8 mouse cellular contexts compared by ENCODE assay signal in the genomic region with DNA sequence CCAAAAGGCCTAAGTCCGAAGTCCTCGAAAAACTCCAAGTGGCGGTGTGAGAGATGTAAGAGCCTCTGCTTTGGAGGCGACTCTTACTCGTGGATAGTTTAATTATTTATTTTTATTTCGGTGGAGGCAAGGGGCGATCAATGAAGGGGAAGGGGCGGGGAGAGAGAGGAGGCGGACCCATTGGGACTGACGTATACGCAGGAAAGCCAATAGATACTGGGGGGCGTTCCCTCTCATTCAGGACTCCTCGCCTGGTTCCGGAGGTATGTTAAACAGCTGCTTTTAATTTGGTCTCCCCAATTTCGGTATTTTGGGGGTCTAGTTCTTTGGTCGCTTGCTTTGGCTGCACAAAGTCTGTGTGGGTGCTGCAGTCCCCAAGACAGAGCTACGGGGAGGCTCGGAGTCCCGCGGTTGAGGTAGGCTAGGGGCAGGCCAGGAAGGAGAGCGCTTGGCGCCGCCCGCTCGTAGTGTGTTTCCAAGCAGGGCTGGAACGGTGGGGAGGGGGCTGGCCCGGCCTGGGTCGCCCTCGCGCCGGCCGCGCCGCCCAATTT. TPM values are rescaled to one million over a fixed set of nuclear protein-coding genes. Genes with fewer than 3 reads are reported as not detected.
DNase-seq lines count a peak whose midpoint lies in the region; ATAC-seq and TF ChIP-seq lines count a peak whose summit lies in the region.

A gene (plus strand): TSS at position 240 of the 551 bp plus-strand sequence.

- peak within 1 kb of the TSS; percentile 95 for H3K4me2 ChIP-seq in forebrain, embryonic 11.5 days (ENCODE audit: low read depth, low read length, severe bottlenecking)
- peak within 1 kb of the TSS; percentile 96 for H3K4me2 ChIP-seq in heart, postnatal 0 days (ENCODE audit: low read depth, low read length)
- H3K4me2 ChIP-seq in liver, embryonic 14.5 days (ENCODE audit: low read depth) = peak within 1 kb of the TSS; percentile 97
- peak within 1 kb of the TSS; percentile 64 for H3K4me2 ChIP-seq in stomach, embryonic 16.5 days (ENCODE audit: low read depth, low read length)

- no peaks in the 10 kb centered on the region for H3K9me3 ChIP-seq in forebrain, embryonic 11.5 days (ENCODE audit: control insufficient read depth, low read length)
- H3K9me3 ChIP-seq in heart, postnatal 0 days (replicated peaks; ENCODE audit: control insufficient read depth, low read length) = no peaks in the 10 kb centered on the region
- H3K9me3 ChIP-seq in liver, embryonic 14.5 days (ENCODE audit: control insufficient read depth, low read length) = no peaks in the 10 kb centered on the region
- no peaks in the 10 kb centered on the region for H3K9me3 ChIP-seq in stomach, embryonic 16.5 days (replicated peaks; ENCODE audit: control insufficient read depth, low read length)

- DNase-seq in CD8-positive naive resting alpha-beta T cell, adult 2 months (ENCODE audit: low read depth in 2 of 2, low spot score in 2 of 2) = peak; percentile 54 to 67
- DNase-seq in forebrain, embryonic 11.5 days (ENCODE audit: low spot score) = peak; percentile 83
- peak; percentile 84 for DNase-seq in heart, postnatal 0 days (ENCODE audit: low spot score)
- DNase-seq in kidney, postnatal 36 days = peak; percentile 86 to 89
- peak; percentile 71 to 73 (median 72) for DNase-seq in liver, embryonic 14.5 days (ENCODE audit: low read depth in 3 of 3, low spot score in 3 of 3)
- DNase-seq in neural tube, embryonic 10.5 days (ENCODE audit: extremely low spot score, low spot score) = peak; percentile 84

- WGBS in forebrain, embryonic 11.5 days = under 1% methylated on average over 34 of the region's 34 CpGs
- WGBS in heart, postnatal 0 days = under 1% methylated on average over 33 of the region's 34 CpGs
- under 1% methylated on average over 34 of the region's 34 CpGs for WGBS in liver, embryonic 14.5 days (ENCODE audit: insufficient replicate concordance)
- WGBS in stomach, embryonic 16.5 days = under 1% methylated on average over 34 of the region's 34 CpGs

- peak within 1 kb of the TSS; percentile 99 for H3K4me3 ChIP-seq in brown adipose tissue, adult 24 weeks (ENCODE audit: insufficient read depth, low read depth, low read length)
- peak within 1 kb of the TSS; percentile 88 for H3K4me3 ChIP-seq in forebrain, embryonic 11.5 days (ENCODE audit: low read depth, low read length)
- H3K4me3 ChIP-seq in heart, postnatal 0 days (ENCODE audit: low read depth, low read length) = peak within 1 kb of the TSS; percentile 88
- peak within 1 kb of the TSS; percentile 92 to 94 for H3K4me3 ChIP-seq in liver, embryonic 14.5 days (ENCODE audit: insufficient read depth in 1 of 2, low read depth in 2 of 2, low read length in 2 of 2)
- peak within 1 kb of the TSS; percentile 99 for H3K4me3 ChIP-seq in stomach, embryonic 16.5 days (replicated peaks; ENCODE audit: low read length)

- TF ChIP-seq EP300 in heart, postnatal 0 days (IDR thresholded peaks at IDR 0.05; ENCODE audit: low read depth) = no peak
- TF ChIP-seq EP300 in liver, embryonic 14.5 days (IDR thresholded peaks at IDR 0.05; ENCODE audit: low read depth) = no peak

- no peaks in the 10 kb centered on the region for H3K27me3 ChIP-seq in forebrain, embryonic 11.5 days (ENCODE audit: control insufficient read depth, insufficient read depth, low read length)
- H3K27me3 ChIP-seq in heart, postnatal 0 days (ENCODE audit: control insufficient read depth, insufficient read depth, low read length) = no peaks in the 10 kb centered on the region
- H3K27me3 ChIP-seq in liver, embryonic 14.5 days (ENCODE audit: control insufficient read depth, insufficient read depth, low read length) = no peaks in the 10 kb centered on the region
- no peaks in the 10 kb centered on the region for H3K27me3 ChIP-seq in stomach, embryonic 16.5 days (ENCODE audit: control insufficient read depth, insufficient read depth, low read length)

- no peak for TF ChIP-seq CTCF in heart, postnatal 0 days (IDR thresholded peaks at IDR 0.05; ENCODE audit: low read depth)
- TF ChIP-seq CTCF in liver, embryonic 14.5 days (IDR thresholded peaks at IDR 0.05; ENCODE audit: low read depth) = no peak

- H3K36me3 ChIP-seq in forebrain, embryonic 11.5 days (ENCODE audit: control insufficient read depth, insufficient read depth, low read length) = no peaks in the 10 kb centered on the region
- no peaks in the 10 kb centered on the region for H3K36me3 ChIP-seq in heart, postnatal 0 days (replicated peaks; ENCODE audit: control insufficient read depth, insufficient read depth, low read length)
- H3K36me3 ChIP-seq in liver, embryonic 14.5 days (replicated peaks; ENCODE audit: control insufficient read depth, insufficient read depth, low read depth) = no peaks in the 10 kb centered on the region
- H3K36me3 ChIP-seq in stomach, embryonic 16.5 days (ENCODE audit: control insufficient read depth, insufficient read depth, low read length) = no peaks in the 10 kb centered on the region

- no peak for ATAC-seq in forebrain, embryonic 11.5 days (replicated peaks; ENCODE audit: low FRiP score)
- ATAC-seq in heart, postnatal 0 days (ENCODE audit: insufficient read depth, low read depth) = no peak
- ATAC-seq in liver, embryonic 14.5 days (ENCODE audit: insufficient read depth) = no peak
- ATAC-seq in stomach, embryonic 16.5 days (ENCODE audit: insufficient read depth, low FRiP score) = no peak

- peaks cover 3% of the 10 kb centered on the region; the same call in 1 of the 2 replicates for H3K4me1 ChIP-seq in brown adipose tissue, adult 24 weeks (ENCODE audit: control insufficient read depth, insufficient read depth, insufficient read length, low read length)
- no peaks in the 10 kb centered on the region; the same call in 1 of the 2 replicates for H3K4me1 ChIP-seq in forebrain, embryonic 11.5 days (replicated peaks; ENCODE audit: control insufficient read depth, insufficient read depth, low read length)
- H3K4me1 ChIP-seq in heart, postnatal 0 days (ENCODE audit: control insufficient read depth, insufficient read depth) = peaks cover 11% of the 10 kb centered on the region
- H3K4me1 ChIP-seq in liver, embryonic 14.5 days (replicated peaks; ENCODE audit: control insufficient read depth in 2 of 2, insufficient read depth in 2 of 2, low read length in 1 of 2) = peaks cover 23 to 32% of the 10 kb centered on the region in 2 experiments
- peaks cover 12% of the 10 kb centered on the region for H3K4me1 ChIP-seq in stomach, embryonic 16.5 days (ENCODE audit: control insufficient read depth, insufficient read depth, low read length)

- H3K27ac ChIP-seq in brown adipose tissue, adult 24 weeks (replicated peaks; ENCODE audit: low read depth, low read length) = peak within 1 kb of the TSS; percentile 92
- H3K27ac ChIP-seq in forebrain, embryonic 11.5 days (ENCODE audit: low read depth, low read length) = peak within 1 kb of the TSS; percentile 98
- H3K27ac ChIP-seq in heart, postnatal 0 days (ENCODE audit: low read depth) = peak within 1 kb of the TSS; percentile 99
- H3K27ac ChIP-seq in liver, embryonic 14.5 days = peak within 1 kb of the TSS; percentile 98
- H3K27ac ChIP-seq in stomach, embryonic 16.5 days (ENCODE audit: low read length) = peak within 1 kb of the TSS; percentile 100

- peak within 1 kb of the TSS; percentile 73 for H3K9ac ChIP-seq in forebrain, embryonic 11.5 days (ENCODE audit: low read length)
- H3K9ac ChIP-seq in heart, postnatal 0 days (replicated peaks; ENCODE audit: low read depth, low read length) = peak within 1 kb of the TSS; percentile 71
- H3K9ac ChIP-seq in liver, embryonic 14.5 days (replicated peaks) = peak within 1 kb of the TSS; percentile 94
- H3K9ac ChIP-seq in stomach, embryonic 16.5 days (ENCODE audit: low read length) = peak within 1 kb of the TSS; percentile 86

RNA-seq across cellular contexts. Expression of the gene that starts here (rescaled TPM):
- polyA plus RNA-seq in brown adipose tissue, adult 24 weeks (2012; ENCODE audit: insufficient read depth, insufficient read length, missing spikeins) = 14.9 and 20.4 TPM in 2 replicates
- polyA plus RNA-seq in forebrain, embryonic 11.5 days (2014; fragmentation: Nextera tagmentation; extraction: Ambion mirVana) = 63.7 and 71.4 TPM in 2 replicates
- total RNA-seq in heart, postnatal 0 days (2014; rRNA removed; ENCODE audit: low replicate concordance) = 27.9 and 39.6 TPM in 2 replicates
- polyA plus RNA-seq in heart, postnatal 0 days (2015; fragmentation: Nextera tagmentation; extraction: Ambion mirVana) = 9.7 and 12.1 TPM in 2 replicates
- 20.5 and 21.6 TPM in 2 replicates for polyA plus RNA-seq in liver, embryonic 14.5 days (2012; rRNA removed)
- polyA plus RNA-seq in liver, embryonic 14.5 days (2014; fragmentation: Nextera tagmentation; extraction: Ambion mirVana) = 14.9 and 16.9 TPM in 2 replicates
- 27.5 and 27.6 TPM in 2 replicates for polyA plus RNA-seq in stomach, embryonic 16.5 days (2015; fragmentation: Nextera tagmentation; extraction: Ambion mirVana)
